Mouse (Mus musculus) CH12.LX (cell line): ENCODE results near the gene Ebf1. TPM values are rescaled to one million over a fixed set of nuclear protein-coding genes. Genes with fewer than 3 reads are reported as not detected.

Experiments
- DNase-seq: peaks from one replicate; pipeline ENCODE4 v3.0.0-alpha.2; 2013; ENCODE audit errors: extremely low read depth
- H3K27ac ChIP-seq: 2 replicates; pipeline ENCODE4 v1.5.1; 2012; ENCODE audit warnings: low read depth, mild to moderate bottlenecking, control low read depth, moderate library complexity; ENCODE audit not compliant: insufficient read depth
- H3K27me3 ChIP-seq: replicated peaks from 2 replicates; pipeline ENCODE3; 2012; ENCODE audit warnings: inconsistent platforms
- H3K36me3 ChIP-seq, 2 experiments: replicated peaks in 1 of 2; 2 replicates each; pipeline versions ENCODE3 to v1.6.1; 2012; ENCODE audit warnings: inconsistent platforms in 1 of 2, low read length in 1 of 2, mild to moderate bottlenecking in 1 of 2, mixed read lengths in 1 of 2, moderate library complexity in 1 of 2; ENCODE audit not compliant: control insufficient read depth in 1 of 2, insufficient read depth in 1 of 2
- H3K4me1 ChIP-seq, 2 experiments: 2 replicates each; pipeline ENCODE4 v1.6.1; 2012; ENCODE audit warnings: inconsistent platforms in 1 of 2, moderate library complexity in 1 of 2; ENCODE audit not compliant: insufficient read depth in 2 of 2, control insufficient read depth in 1 of 2
- H3K4me2 ChIP-seq: 2 replicates; pipeline ENCODE4 v1.6.1; 2012; ENCODE audit warnings: low read depth, mild to moderate bottlenecking, control low read depth; ENCODE audit not compliant: poor library complexity, insufficient read depth, severe bottlenecking
- H3K4me3 ChIP-seq, 3 experiments: fragments of 150-350 bp in 1 of 3; sonication (generic) in 1 of 3; replicated peaks in 1 of 3; 2 replicates each; pipeline versions ENCODE3 to v1.5.1; 2011 to 2012; ENCODE audit warnings: low read depth in 2 of 3, low read length in 2 of 3, mild to moderate bottlenecking in 2 of 3, moderate library complexity in 2 of 3, control low read depth in 1 of 3, improper control_type of control experiment in 1 of 3, inconsistent platforms in 1 of 3, mixed read lengths in 1 of 3; ENCODE audit not compliant: poor library complexity in 1 of 3
- H3K79me2 ChIP-seq: replicated peaks from 2 replicates; pipeline ENCODE4 v1.6.1; 2012; ENCODE audit warnings: mild to moderate bottlenecking, moderate library complexity; ENCODE audit not compliant: control insufficient read depth, poor library complexity, insufficient read depth, severe bottlenecking; ENCODE audit errors: extremely low read depth
- H3K9ac ChIP-seq: 2 replicates; pipeline ENCODE4 v1.6.1; 2012; ENCODE audit warnings: low read depth, mild to moderate bottlenecking, control low read depth, moderate library complexity; ENCODE audit not compliant: insufficient read depth
- H3K9me3 ChIP-seq: replicated peaks from 2 replicates; pipeline ENCODE3; 2012; ENCODE audit warnings: low read length, inconsistent platforms, mixed read lengths
- ETS1 ChIP-seq: conservative IDR thresholded peaks from 2 replicates; pipeline ENCODE4 v1.6.1; 2012; ENCODE audit warnings: low read depth, mild to moderate bottlenecking, inconsistent platforms, low read length, improper control_type of control experiment, moderate library complexity
- GABPA ChIP-seq: IDR thresholded peaks from 2 replicates; pipeline ENCODE4 v1.6.1; 2012; ENCODE audit warnings: low read depth, low read length, improper control_type of control experiment, inconsistent platforms; ENCODE audit not compliant: insufficient replicate concordance
- HCFC1 ChIP-seq: IDR thresholded peaks from 2 replicates; pipeline ENCODE4 v1.6.1; 2012; ENCODE audit warnings: low read depth, mild to moderate bottlenecking, inconsistent platforms, low read length, improper control_type of control experiment
- IRF4 ChIP-seq: IDR thresholded peaks from 2 replicates; pipeline ENCODE4 v1.6.1; 2014; ENCODE audit warnings: low read depth, mild to moderate bottlenecking, inconsistent platforms, low read length, improper control_type of control experiment
- JUN ChIP-seq: IDR thresholded peaks from 2 replicates; pipeline ENCODE4 v1.6.1; 2011; ENCODE audit warnings: low read depth, mild to moderate bottlenecking, low read length, improper control_type of control experiment, moderate library complexity; ENCODE audit not compliant: insufficient read depth
- JUND ChIP-seq: conservative IDR thresholded peaks from 2 replicates; pipeline ENCODE4 v1.6.1; 2011; ENCODE audit warnings: low read depth, low read length, improper control_type of control experiment
- KAT2A ChIP-seq: IDR thresholded peaks from 2 replicates; pipeline ENCODE4 v1.6.1; 2012; ENCODE audit warnings: low read length, improper control_type of control experiment, inconsistent platforms; ENCODE audit not compliant: insufficient replicate concordance
- MAFK ChIP-seq: IDR thresholded peaks from 2 replicates; pipeline ENCODE4 v1.6.1; 2011; ENCODE audit warnings: low read length, improper control_type of control experiment; ENCODE audit not compliant: insufficient replicate concordance
- MAX ChIP-seq: IDR thresholded peaks from 2 replicates; pipeline ENCODE4 v1.6.1; 2011; ENCODE audit warnings: low read length, improper control_type of control experiment
- MAZ ChIP-seq: IDR thresholded peaks from 2 replicates; pipeline ENCODE4 v1.6.1; 2012; ENCODE audit warnings: low read depth, mild to moderate bottlenecking, inconsistent platforms, low read length, improper control_type of control experiment, moderate library complexity
- MXI1 ChIP-seq: IDR thresholded peaks from 2 replicates; pipeline ENCODE4 v1.6.1; 2011; ENCODE audit warnings: mild to moderate bottlenecking, low read depth, low read length, improper control_type of control experiment
- NELFE ChIP-seq: IDR thresholded peaks from 2 replicates; pipeline ENCODE4 v1.6.1; 2011; ENCODE audit warnings: low read depth, low read length, improper control_type of control experiment
- NRF1 ChIP-seq: IDR thresholded peaks from 2 replicates; pipeline ENCODE4 v1.6.1; 2014; ENCODE audit warnings: low read depth, mild to moderate bottlenecking, inconsistent platforms, low read length, improper control_type of control experiment, moderate library complexity
- PAX5 ChIP-seq: IDR thresholded peaks from 2 replicates; pipeline ENCODE4 v1.6.1; 2012; ENCODE audit warnings: low read length, inconsistent platforms, mixed read lengths
- RAD21 ChIP-seq: IDR thresholded peaks from 2 replicates; pipeline ENCODE4 v1.6.1; 2011; ENCODE audit warnings: low read depth, mild to moderate bottlenecking, low read length, improper control_type of control experiment, moderate library complexity
- SMC3 ChIP-seq: IDR thresholded peaks from 2 replicates; pipeline ENCODE4 v1.6.1; 2011; ENCODE audit warnings: low read depth, low read length, improper control_type of control experiment
- TBP ChIP-seq: conservative IDR thresholded peaks from 2 replicates; pipeline ENCODE4 v1.6.1; 2011; ENCODE audit warnings: low read depth, low read length, improper control_type of control experiment
- TCF12 ChIP-seq: IDR thresholded peaks from 2 replicates; pipeline ENCODE4 v1.6.1; 2014; ENCODE audit warnings: low read depth, mild to moderate bottlenecking, inconsistent platforms, low read length, improper control_type of control experiment
- ZMIZ1 ChIP-seq: IDR thresholded peaks from 2 replicates; pipeline ENCODE4 v1.6.1; 2012; ENCODE audit warnings: low read depth, mild to moderate bottlenecking, inconsistent platforms, low read length, improper control_type of control experiment
- dilution Hi-C: fragments of 300-500 bp; cut with MboI; formaldehyde crosslinking; loops from 2 replicates; pipeline ENCODE4 v1.14.3; 2020; ENCODE audit warnings: low sequenced_read_pairs; ENCODE audit not compliant: extremely low pct_unique_long_range_greater_than_20kb, extremely low pct_ligation_motif_present
- in situ Hi-C: fragments of 300-500 bp; cut with MboI; formaldehyde crosslinking; loops from 3 replicates; pipeline ENCODE4 v1.14.3; 2019; ENCODE audit warnings: low sequenced_read_pairs, low pct_ligation_motif_present, low pct_unique_long_range_greater_than_20kb, mixed read lengths
- polyA plus RNA-seq: library from polyadenylated mRNA; unstranded; fragments of >175 nt; gene quantifications from 2 replicates; pipeline ENCODE4 v1.2.1, GENCODE M21; 2012; ENCODE audit warnings: low read depth; ENCODE audit not compliant: insufficient read length
- total RNA-seq, 2 experiments: library from RNA; depleted of rRNA; stranded (reverse); fragments of 300-350 nt in 1 of 2; fragments of >200 nt in 1 of 2; gene quantifications; 2 replicates each; pipeline ENCODE4 v1.2.3; 2012 to 2014

Gene Ebf1
- total and polyA plus RNA-seq, 3 experiments = 37.8 to 60.7 (median 42.8) TPM

GRCm38 (mm10) chr11:44882476-44882970 lies 265.4 kb downstream of the Ebf1 start:
- in situ Hi-C loops = no loop called here
- Histone ChIP-seq H3K36me3 (peaks cover 29 to 74% of the 10 kb centered on the region in 2 experiments), H3K27me3 (no peaks in the 10 kb centered on the region), H3K9me3 (no peaks in the 10 kb centered on the region), H3K4me1 (peaks cover 4 to 54% of the 10 kb centered on the region in 2 experiments; a peak in 3 of 4 replicates), H3K79me2 (no peaks in the 10 kb centered on the region; the same call in 1 of the 2 replicates), H3K27ac (no peak overlapping the region), H3K9ac (no peak overlapping the region), H3K4me2 (no peak overlapping the region), H3K4me3 (no peak overlapping the region)
- dilution Hi-C loops = no loop called here
- DNase-seq = no peak
- no peak for TF ChIP-seq JUND
- no peak for TF ChIP-seq MAX
- TF ChIP-seq RAD21 = no peak
- TF ChIP-seq NELFE = no peak
- TF ChIP-seq JUN = no peak
- no peak for TF ChIP-seq MAZ
- TF ChIP-seq MAFK = no peak
- TF ChIP-seq SMC3 = no peak
- no peak for TF ChIP-seq HCFC1
- TF ChIP-seq MXI1 = no peak
- no peak for TF ChIP-seq TBP
- TF ChIP-seq GABPA = no peak
- no peak for TF ChIP-seq NRF1
- no peak for TF ChIP-seq IRF4
- no peak for TF ChIP-seq TCF12
- TF ChIP-seq ETS1 = no peak
- TF ChIP-seq PAX5 = no peak
- no peak for TF ChIP-seq ZMIZ1
- TF ChIP-seq KAT2A = no peak
- TF ChIP-seq, all 38 proteins: peak for 0

- in situ Hi-C loops = no loop called here
- no peak overlapping the region for H3K27ac ChIP-seq
- H3K4me2 ChIP-seq = no peak overlapping the region
- H3K36me3 ChIP-seq = peaks cover 32 to 73% of the 10 kb centered on the region in 2 experiments
- no peaks in the 10 kb centered on the region; the same call in 1 of the 2 replicates for H3K79me2 ChIP-seq
- no peak for TF ChIP-seq MAZ
- no peak for TF ChIP-seq NRF1
- TF ChIP-seq, all 38 proteins: peak for 0
- no peak for DNase-seq
- H3K4me1 ChIP-seq = peaks cover 6 to 49% of the 10 kb centered on the region in 2 experiments
- no peaks in the 10 kb centered on the region for H3K27me3 ChIP-seq
- H3K9me3 ChIP-seq = no peaks in the 10 kb centered on the region
- dilution Hi-C loops = no loop called here
- no peak overlapping the region for H3K4me3 ChIP-seq
- H3K9ac ChIP-seq = no peak overlapping the region
Observed at GRCm38 (mm10) chr11:44884337-44884736, 267.2 kb downstream of the Ebf1 start.
